Mouse (Mus musculus) kidney, embryonic 16.5 days (tissue): ENCODE data around the gene Ufsp2. TPM values are rescaled to one million over a fixed set of nuclear protein-coding genes. Genes with fewer than 3 reads are reported as not detected.
A peak's percentile ranks its signal among the peaks of the same experiment; 100 is the strongest.

Source experiments
- ATAC-seq: fragments of 200-750 bp; cut with Nextera tagmentation; 2 replicates; pipeline ENCODE4 v1.8.0; 2017; ENCODE audit warnings: moderate TSS enrichment; ENCODE audit not compliant: low FRiP score, low TSS enrichment
- H3K27ac ChIP-seq: fragments of 300-500 bp; sonication (generic); 2 replicates; pipeline ENCODE4 v1.5.1; 2014; ENCODE audit warnings: low read length
- H3K27me3 ChIP-seq: fragments of 300-500 bp; sonication (generic); 2 replicates; pipeline ENCODE4 v1.6.1; 2014; ENCODE audit warnings: low read length, control low read depth, mixed read lengths; ENCODE audit not compliant: insufficient read depth
- H3K36me3 ChIP-seq: fragments of 300-500 bp; sonication (generic); 2 replicates; pipeline ENCODE4 v1.6.1; 2014; ENCODE audit warnings: low read length, control low read depth, mixed read lengths; ENCODE audit not compliant: insufficient read depth
- H3K4me1 ChIP-seq: fragments of 300-500 bp; sonication (generic); 2 replicates; pipeline ENCODE4 v1.6.1; 2014; ENCODE audit warnings: low read length, control low read depth, mixed read lengths; ENCODE audit not compliant: insufficient read depth
- H3K4me2 ChIP-seq: fragments of 300-500 bp; sonication (generic); replicated peaks from 2 replicates; pipeline ENCODE4 v1.6.1; 2014; ENCODE audit warnings: low read depth, low read length
- H3K4me3 ChIP-seq: fragments of 300-500 bp; sonication (generic); 2 replicates; pipeline ENCODE4 v1.5.1; 2014; ENCODE audit warnings: mild to moderate bottlenecking, low read length
- H3K9ac ChIP-seq: fragments of 300-500 bp; sonication (generic); replicated peaks from 2 replicates; pipeline ENCODE4 v1.6.1; 2014; ENCODE audit warnings: low read length
- H3K9me3 ChIP-seq: fragments of 300-500 bp; sonication (generic); 2 replicates; pipeline ENCODE4 v1.6.1; 2016; ENCODE audit warnings: low read length, control low read depth
- WGBS: fragments of 180-500 bp; shearing (Covaris S2); extraction: QIAGEN DNeasy Blood & Tissue Kit; methylation state at CpG from one replicate; pipeline ENCODE4 v1.1.7; 2014; 5-methylcytosine and 5-hydroxymethylcytosine counted together
- polyA plus RNA-seq: library from polyadenylated mRNA; unstranded; fragments of >200 nt; fragmentation: Nextera tagmentation; extraction: Ambion mirVana; gene quantifications from 2 replicates; pipeline ENCODE4 v1.2.1, GENCODE M21; 2015

Ufsp2 gene
- polyA plus RNA-seq, result 72.9 and 84.2 TPM in 2 replicates

DNA sequence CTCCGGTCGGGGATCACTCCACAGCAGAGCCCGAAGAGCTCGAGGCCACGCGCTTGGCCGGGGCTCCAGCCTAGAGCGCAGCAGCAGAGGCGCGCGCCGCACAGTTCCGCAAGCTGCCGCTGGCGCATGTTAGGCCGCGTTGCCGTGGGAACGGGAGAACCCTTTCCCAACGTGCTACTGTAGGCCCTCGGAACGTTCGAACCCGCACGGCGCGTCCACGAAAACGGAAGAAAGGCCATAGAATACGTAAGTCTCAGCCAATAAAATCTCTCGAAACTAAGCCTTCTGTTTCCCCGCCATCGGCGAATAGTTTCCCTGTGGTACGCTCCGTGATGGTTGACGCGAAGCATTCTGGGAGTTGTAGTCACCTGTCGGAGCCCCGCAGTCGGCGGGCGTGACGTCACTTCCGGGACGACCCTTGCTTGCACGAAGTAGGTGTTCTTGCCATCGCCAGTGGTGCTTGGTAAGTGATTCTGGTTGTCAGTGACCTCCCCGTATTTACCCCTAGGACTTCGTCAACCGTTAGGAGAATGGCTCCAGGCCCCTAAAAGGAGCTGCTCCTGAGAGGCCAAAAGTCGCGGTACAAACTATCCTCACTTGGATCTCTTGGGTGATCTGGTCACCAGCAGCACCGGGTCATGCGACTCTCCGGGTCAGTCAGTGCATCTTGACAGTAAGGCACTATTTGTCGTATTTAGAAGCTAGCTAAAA is at the start of gene Ufsp2, which contains the start of gene 1700029J07Rik:
Ufsp2 (plus strand) TSS at position 403 of the 711 bp plus-strand sequence.
1700029J07Rik (minus strand) TSS at position 127 of the 711 bp plus-strand sequence.
- peak; percentile 99 for ATAC-seq
- Histone ChIP-seq H3K27ac (peak within 1 kb of the TSS; percentile 85), H3K9me3 (peaks cover 8% of the 10 kb centered on the region; the same call in 1 of the 2 replicates), H3K4me1 (peaks cover 13% of the 10 kb centered on the region), H3K4me2 (peak within 1 kb of the TSS; percentile 78), H3K4me3 (peak within 1 kb of the TSS; percentile 82), H3K9ac (peak within 1 kb of the TSS; percentile 86), H3K36me3 (peaks cover 20% of the 10 kb centered on the region), H3K27me3 (no peaks in the 10 kb centered on the region)
- whole genome bisulfite sequencing, result 1% methylated on average over 57 of the region's 57 CpGs

DNA sequence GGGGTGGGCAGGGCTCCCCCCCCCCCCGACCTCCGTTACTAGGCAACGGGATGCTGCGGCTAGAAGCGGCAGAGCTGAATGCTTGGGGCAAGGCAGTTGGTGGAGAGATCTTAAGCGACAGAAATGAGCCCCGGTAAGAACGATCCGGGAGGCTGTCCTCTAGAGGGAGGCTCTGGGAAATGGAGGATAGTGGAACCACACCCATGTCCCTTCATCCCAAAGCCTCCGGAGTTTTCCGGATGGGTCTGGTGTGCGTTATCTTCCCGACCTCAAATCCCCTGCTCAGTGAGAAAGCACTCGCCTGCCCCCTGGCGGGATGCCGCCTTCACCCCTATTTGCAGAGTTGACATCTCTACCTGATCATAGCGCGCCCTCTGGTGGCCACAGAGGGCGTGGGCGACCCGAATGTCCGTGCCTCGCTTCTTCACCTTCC is 40.7 kb upstream of the Ufsp2 start, which contains the start of gene Ccdc110:
Ccdc110 (plus strand) TSS at position 38 of the 433 bp plus-strand sequence.
- Histone ChIP-seq H3K36me3 (no peaks in the 10 kb centered on the region), H3K4me2 (peak within 1 kb of the TSS; percentile 42), H3K4me1 (no peaks in the 10 kb centered on the region), H3K9me3 (peaks cover 9% of the 10 kb centered on the region), H3K27me3 (no peaks in the 10 kb centered on the region), H3K9ac (no peak within 1 kb of the TSS; the same call in 1 of the 2 replicates), H3K4me3 (peak within 1 kb of the TSS; percentile 18), H3K27ac (no peak within 1 kb of the TSS)
- peak; percentile 84 for ATAC-seq
- 4% methylated on average over 23 of the region's 23 CpGs for WGBS

DNA sequence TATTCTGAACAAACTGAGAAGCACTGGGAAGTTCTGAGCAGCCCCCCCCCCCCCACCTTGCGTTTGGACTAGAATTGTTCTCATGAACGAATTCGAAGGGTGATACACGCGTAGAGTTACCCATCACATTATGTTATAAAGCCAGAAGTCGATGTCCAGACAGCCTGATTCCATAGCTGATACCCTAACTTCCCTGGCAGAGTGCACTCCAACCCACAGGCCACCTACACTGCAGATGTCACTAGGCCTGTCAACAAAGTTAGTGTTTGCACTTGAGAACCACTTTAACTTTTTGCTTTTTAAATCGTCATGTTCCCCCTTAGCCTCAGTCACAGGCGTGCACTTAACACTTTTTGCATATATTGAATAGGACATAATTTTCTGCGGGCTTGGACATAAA is 38.3 kb upstream of the Ufsp2 start:
- Histone ChIP-seq H3K4me3 (no peak overlapping the region), H3K27me3 (no peaks in the 10 kb centered on the region), H3K9ac (no peak overlapping the region), H3K4me2 (no peak overlapping the region), H3K4me1 (no peaks in the 10 kb centered on the region), H3K27ac (no peak overlapping the region), H3K9me3 (no peaks in the 10 kb centered on the region), H3K36me3 (no peaks in the 10 kb centered on the region)
- ATAC-seq, result no peak
- 92% methylated on average over 9 of the region's 9 CpGs for WGBS

DNA sequence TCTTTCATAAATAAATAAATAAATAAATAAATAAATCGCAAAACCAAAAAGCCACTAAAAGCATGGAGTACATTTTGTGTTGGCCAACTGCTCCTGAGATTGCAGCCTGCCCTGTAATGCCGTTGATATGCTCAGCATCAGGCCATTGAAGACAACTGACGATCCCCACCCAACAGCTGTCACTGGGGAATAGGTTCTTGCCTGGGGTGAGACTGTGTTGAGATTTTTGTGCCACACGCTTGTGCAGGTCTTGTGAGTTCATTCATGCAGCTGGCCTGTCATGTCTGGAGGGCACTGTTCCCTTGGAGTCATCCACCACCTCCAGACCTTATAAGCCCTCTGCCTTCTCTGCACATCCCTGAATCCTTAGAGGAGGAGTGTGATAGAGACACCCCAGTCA is 29.0 kb upstream of the Ufsp2 start:
- Histone ChIP-seq H3K4me3 (no peak overlapping the region), H3K27ac (no peak overlapping the region), H3K36me3 (no peaks in the 10 kb centered on the region), H3K9ac (no peak overlapping the region), H3K9me3 (no peaks in the 10 kb centered on the region), H3K27me3 (no peaks in the 10 kb centered on the region), H3K4me2 (no peak overlapping the region), H3K4me1 (no peaks in the 10 kb centered on the region)
- ATAC-seq, result no peak
- 90% methylated on average over 4 of the region's 4 CpGs for WGBS

DNA sequence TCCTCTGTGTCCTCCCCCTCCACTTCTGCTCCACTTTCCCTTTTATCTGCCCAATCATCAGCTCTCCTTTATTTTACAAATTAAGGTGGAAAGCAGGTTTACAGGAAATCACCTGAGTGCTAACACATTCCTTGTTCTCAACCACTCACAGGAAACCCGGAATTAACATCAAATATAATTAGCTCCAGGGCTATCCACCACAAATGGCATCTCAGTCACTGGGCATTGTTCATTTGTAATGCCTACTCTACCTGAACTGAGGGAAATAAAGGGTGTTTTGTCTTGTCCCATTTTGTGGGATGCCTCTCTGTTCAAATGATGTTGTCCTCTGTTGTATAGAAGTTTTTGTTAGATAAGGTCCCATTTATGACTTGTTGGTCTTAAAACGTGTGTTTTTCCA is 24.7 kb upstream of the Ufsp2 start:
- WGBS, result 55% methylated on average over 2 of the region's 2 CpGs
- Histone ChIP-seq H3K4me1 (no peaks in the 10 kb centered on the region), H3K9ac (no peak overlapping the region), H3K27ac (no peak overlapping the region), H3K4me3 (no peak overlapping the region), H3K9me3 (no peaks in the 10 kb centered on the region), H3K4me2 (no peak overlapping the region), H3K27me3 (no peaks in the 10 kb centered on the region), H3K36me3 (no peaks in the 10 kb centered on the region)
- ATAC-seq, result no peak

DNA sequence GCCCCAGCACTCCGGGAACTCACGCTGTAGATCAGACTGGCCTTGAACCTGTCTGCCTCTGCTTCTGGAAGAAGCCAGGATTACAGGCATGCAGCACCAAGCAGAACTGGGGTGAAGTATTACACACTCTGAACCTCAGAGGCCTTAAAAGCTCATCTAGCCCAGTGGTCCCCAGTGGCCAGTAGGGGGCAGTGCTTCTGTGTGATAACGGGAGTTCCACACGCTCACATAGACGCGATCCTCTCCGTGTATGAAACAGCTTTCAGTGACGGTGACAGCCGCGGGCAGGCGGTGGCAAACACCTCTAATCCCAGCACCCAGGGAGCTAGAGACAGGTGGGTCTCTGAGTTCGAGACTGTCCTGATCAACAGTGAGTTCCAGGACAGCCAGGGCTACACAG is 4.4 kb upstream of the Ufsp2 start:
- peaks cover 8% of the 10 kb centered on the region; the same call in 1 of the 2 replicates for H3K9me3 ChIP-seq
- no peaks in the 10 kb centered on the region for H3K27me3 ChIP-seq
- H3K9ac ChIP-seq, result no peak overlapping the region
- H3K27ac ChIP-seq, result no peak overlapping the region
- no peak for ATAC-seq
- no peak overlapping the region for H3K4me2 ChIP-seq
- 94% methylated on average over 12 of the region's 12 CpGs for WGBS
- H3K4me1 ChIP-seq, result peaks cover 8% of the 10 kb centered on the region
- H3K36me3 ChIP-seq, result peaks cover 4% of the 10 kb centered on the region
- no peak overlapping the region for H3K4me3 ChIP-seq

DNA sequence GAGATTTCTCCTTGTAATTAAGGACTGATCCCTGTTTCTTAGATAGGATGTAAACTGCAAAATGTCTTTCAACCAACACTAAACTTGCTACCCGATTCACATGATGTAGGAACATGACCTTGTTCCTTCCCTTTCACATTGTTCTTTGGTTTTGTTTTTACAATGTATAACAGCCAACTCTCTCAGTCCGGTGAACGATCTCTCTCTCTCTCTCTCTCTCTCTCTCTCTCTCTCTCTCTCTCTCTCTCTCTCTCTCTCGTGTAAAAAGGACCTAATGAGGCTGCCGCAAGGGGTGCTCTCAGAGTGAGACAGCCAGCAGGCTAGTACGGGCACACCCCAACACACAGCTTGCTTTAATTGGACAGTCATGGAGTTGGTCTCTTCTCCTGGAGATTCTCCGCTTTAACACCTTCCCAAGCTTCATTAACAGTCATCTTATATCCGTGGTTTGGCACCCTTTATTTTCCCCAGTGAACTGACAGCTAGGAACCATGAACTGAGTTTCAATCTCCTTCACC is 1.3 kb upstream of the Ufsp2 start:
- no peak for ATAC-seq
- H3K9ac ChIP-seq, result peak overlapping the region; percentile 86
- WGBS, result 75% methylated on average over 8 of the region's 8 CpGs
- no peak overlapping the region for H3K27ac ChIP-seq
- peaks cover 17% of the 10 kb centered on the region for H3K36me3 ChIP-seq
- H3K4me3 ChIP-seq, result peak overlapping the region; percentile 82; the same call in 1 of the 2 replicates
- H3K27me3 ChIP-seq, result no peaks in the 10 kb centered on the region
- peak overlapping the region; percentile 78 for H3K4me2 ChIP-seq
- H3K9me3 ChIP-seq, result peaks cover 8% of the 10 kb centered on the region; the same call in 1 of the 2 replicates
- peaks cover 13% of the 10 kb centered on the region for H3K4me1 ChIP-seq

DNA sequence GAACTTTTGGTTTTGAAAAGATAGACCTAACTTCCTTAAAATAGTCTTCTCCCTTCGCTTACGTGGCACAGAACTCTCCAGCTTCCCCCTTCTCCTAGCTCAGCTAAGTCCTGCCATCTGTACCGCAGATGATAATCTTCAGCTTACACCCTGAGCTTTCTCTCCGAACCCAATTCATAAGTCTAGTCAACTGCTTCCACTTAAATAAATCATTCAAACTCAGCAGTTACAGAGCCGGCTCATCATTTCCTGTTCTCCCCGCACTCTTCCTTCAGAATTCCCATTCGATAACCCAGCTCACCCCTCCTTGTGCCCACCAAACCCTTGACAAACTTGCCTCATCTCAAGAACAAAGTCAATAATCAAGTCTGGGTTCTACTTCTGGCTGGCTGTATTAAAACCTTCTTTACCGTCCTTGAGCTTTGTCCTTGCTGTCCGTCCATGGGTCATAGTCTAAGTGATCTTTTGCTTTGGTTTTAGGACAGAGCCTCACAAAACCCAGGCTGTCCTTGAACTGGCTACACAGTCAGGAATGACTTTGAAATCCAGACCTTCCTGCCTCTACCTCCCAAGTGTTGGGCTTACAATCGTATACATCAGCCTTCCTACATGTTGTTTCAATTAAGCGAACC is 625 bp downstream of the Ufsp2 start:
- peak overlapping the region; percentile 82 for H3K4me3 ChIP-seq
- peaks cover 22% of the 10 kb centered on the region for H3K36me3 ChIP-seq
- 0 out of 2 replicates have a peak overlapping the region, but pooled peaks have one; percentile 40 for H3K27ac ChIP-seq
- 57% methylated on average over 11 of the region's 11 CpGs for WGBS
- no peaks in the 10 kb centered on the region for H3K27me3 ChIP-seq
- peak overlapping the region; percentile 86 for H3K9ac ChIP-seq
- peaks cover 13% of the 10 kb centered on the region for H3K4me1 ChIP-seq
- H3K9me3 ChIP-seq, result peaks cover 5% of the 10 kb centered on the region; the same call in 1 of the 2 replicates
- no peak for ATAC-seq
- peak overlapping the region; percentile 78 for H3K4me2 ChIP-seq

DNA sequence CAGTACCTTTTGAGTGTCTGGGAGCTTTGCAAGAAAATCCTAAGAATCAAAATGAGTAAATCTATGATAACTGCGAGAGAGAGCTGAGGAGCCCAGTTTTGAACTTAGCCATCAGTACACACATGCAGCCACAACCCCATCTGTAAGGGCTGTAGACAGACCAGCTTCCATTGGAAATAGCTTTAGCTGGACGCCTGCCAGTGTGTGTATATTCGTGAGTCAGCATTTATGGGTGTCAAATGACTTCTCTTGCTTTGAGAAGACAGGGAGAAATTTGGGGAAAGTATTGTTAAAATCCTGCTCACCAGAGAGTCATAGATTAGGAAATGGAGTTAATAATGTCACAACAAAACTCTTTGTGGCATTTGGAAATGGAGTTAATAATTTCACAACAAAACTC is 11.3 kb downstream of the Ufsp2 start:
- peaks cover 21% of the 10 kb centered on the region for H3K36me3 ChIP-seq
- H3K27ac ChIP-seq, result no peak overlapping the region
- H3K9ac ChIP-seq, result no peak overlapping the region
- 74% methylated on average over 3 of the region's 3 CpGs for WGBS
- no peak for ATAC-seq
- H3K4me3 ChIP-seq, result no peak overlapping the region
- H3K4me1 ChIP-seq, result no peaks in the 10 kb centered on the region
- H3K9me3 ChIP-seq, result no peaks in the 10 kb centered on the region
- H3K27me3 ChIP-seq, result no peaks in the 10 kb centered on the region
- H3K4me2 ChIP-seq, result no peak overlapping the region
